Mouse (Mus musculus): ENCODE data around the gene Atad2b. TPM values are rescaled to one million over a fixed set of nuclear protein-coding genes. Genes with fewer than 3 reads are reported as not detected.
"Not testable (repeated sequence)": the region's sequence is repeated elsewhere in the genome, so short reads cannot be mapped to it uniquely, and the experiment has no call there.

Atad2b gene
- total and polyA plus RNA-seq, 3 experiments = 4.0 to 14.6 (median 13.7) TPM

DNA sequence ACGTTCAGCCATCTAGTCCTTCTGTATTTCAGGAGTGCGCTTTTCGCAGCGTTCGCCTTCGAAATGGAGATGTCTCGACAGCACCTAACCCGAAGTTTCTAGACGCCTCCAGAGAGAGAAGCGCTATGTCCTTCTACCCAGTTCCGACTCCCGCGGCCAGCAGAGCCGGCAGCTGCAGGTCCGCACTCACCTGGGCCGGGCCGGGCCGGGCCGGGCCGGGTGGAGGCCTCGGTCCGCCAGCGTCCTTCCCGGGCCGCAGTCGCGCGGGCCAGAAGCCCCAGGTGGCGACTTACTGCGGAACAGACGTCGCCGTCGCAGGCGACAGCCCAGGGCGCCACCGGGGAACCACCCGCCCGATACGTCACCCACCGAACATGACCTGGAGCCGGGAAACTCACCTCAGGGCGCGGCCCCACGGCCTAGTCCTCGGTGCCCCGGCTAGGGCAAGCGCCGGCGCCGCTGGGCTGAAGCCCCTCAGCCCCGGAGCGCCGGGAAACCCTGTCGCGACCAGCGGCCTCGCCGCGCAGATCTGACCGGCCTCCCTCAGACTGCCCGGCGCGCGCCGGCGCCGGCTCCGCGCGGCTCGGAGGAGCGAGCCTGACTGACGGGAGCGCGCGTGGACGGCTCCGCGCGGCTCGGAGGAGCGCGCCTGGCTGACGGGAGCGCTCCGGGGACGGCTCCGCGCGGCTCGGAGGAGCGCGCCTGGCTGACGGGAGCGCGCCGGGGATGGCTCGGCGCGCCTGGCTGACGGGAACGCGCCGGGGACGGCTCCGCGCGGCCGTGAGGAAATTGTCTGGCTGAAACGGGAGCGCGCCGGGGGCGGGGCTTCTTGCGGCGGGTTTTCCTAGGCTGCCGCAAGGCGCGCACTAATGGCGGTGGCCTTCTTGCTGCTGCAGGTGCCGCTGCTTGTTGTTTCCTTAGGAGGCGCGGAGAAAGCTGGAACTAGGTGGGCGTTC, 9.9 kb upstream of the Atad2b start, which contains the start of gene Ubxn2a:
TSS of gene Ubxn2a (minus strand) at position 755 of the 956 bp plus-strand sequence.
- intact Hi-C loops (cut with DNase I) = loop anchor here (2.0 to 5.0 kb wide), 2 partner anchors 64 to 1335 kb away; partner anchors contain the start of genes Dtnb and Wdcp

GRCm38 (mm10) chr12:4908391-4908790, 8.8 kb upstream of the Atad2b start:
- TF ChIP-seq POLR2A (IDR thresholded peaks at IDR 0.05; ENCODE audit: insufficient read depth, low read depth, low read length) (no peak), CTCF (IDR thresholded peaks at IDR 0.05) (no peak), EP300 (IDR thresholded peaks at IDR 0.05; ENCODE audit: insufficient read depth, low read depth, low read length) (no peak)
- Histone ChIP-seq H3K27ac (no peak overlapping the region), H3K79me2 (replicated peaks; ENCODE audit: control insufficient read depth, insufficient read depth, low read length) (peaks cover 3% of the 10 kb centered on the region; the same call in 1 of the 2 replicates), H3K36me3 (ENCODE audit: control insufficient read depth, insufficient read depth, low read length) (peaks cover 2% of the 10 kb centered on the region), H3K4me3 (no peak overlapping the region), H3K4me1 (ENCODE audit: control insufficient read depth, insufficient read depth, low read length) (no peaks in the 10 kb centered on the region), H3K9ac (ENCODE audit: low read depth, low read length) (no peak overlapping the region), H3K27me3 (ENCODE audit: control insufficient read depth, insufficient read depth, low read length) (no peaks in the 10 kb centered on the region)
- WGBS = 80% methylated on average over 7 of the region's 7 CpGs
- no peak for DNase-seq
- intact Hi-C loops (cut with DNase I) = loop anchor here (5.0 kb wide), 1 partner anchor 1336 kb away; the partner anchor contains the start of gene Dtnb

More for the DNA sequence above, 9.9 kb upstream of the Atad2b start, which contains the start of gene Ubxn2a:
- TF ChIP-seq CTCF (IDR thresholded peaks at IDR 0.05) (peak; percentile 62), POLR2A (IDR thresholded peaks at IDR 0.05; ENCODE audit: insufficient read depth, low read depth, low read length) (peak; percentile 54), EP300 (IDR thresholded peaks at IDR 0.05; ENCODE audit: insufficient read depth, low read depth, low read length) (no peak)
- Histone ChIP-seq H3K36me3 (ENCODE audit: control insufficient read depth, insufficient read depth, low read length) (peaks cover 2% of the 10 kb centered on the region), H3K4me1 (ENCODE audit: control insufficient read depth, insufficient read depth, low read length) (no peaks in the 10 kb centered on the region), H3K27ac (peak within 1 kb of the TSS; percentile 99), H3K79me2 (replicated peaks; ENCODE audit: control insufficient read depth, insufficient read depth, low read length) (peaks cover 6% of the 10 kb centered on the region; the same call in 1 of the 2 replicates), H3K4me3 (peak within 1 kb of the TSS; percentile 88), H3K27me3 (ENCODE audit: control insufficient read depth, insufficient read depth, low read length) (no peaks in the 10 kb centered on the region), H3K9ac (ENCODE audit: low read depth, low read length) (peak within 1 kb of the TSS; percentile 84)
- under 1% methylated on average over 124 of the region's 125 CpGs for WGBS
- DNase-seq = peak; percentile 97

DNA sequence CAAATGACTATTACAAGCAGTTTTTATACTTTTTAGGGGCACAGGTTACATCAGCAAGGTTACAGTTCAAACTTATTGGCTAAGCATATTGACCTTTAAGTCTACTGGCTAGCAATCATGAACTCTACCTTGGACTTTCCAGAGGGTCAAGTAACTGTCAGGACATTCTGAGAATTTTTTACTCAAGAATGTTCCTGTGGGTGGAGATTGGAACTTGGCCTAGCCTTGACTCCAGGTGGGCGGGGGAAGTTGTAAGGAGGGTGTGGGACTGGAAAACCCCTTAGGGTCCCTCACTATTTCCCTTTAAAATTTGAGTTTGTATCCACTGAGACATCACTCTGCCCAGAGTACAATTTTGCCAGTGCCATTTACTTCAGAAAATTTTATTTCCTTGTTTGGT, 6.7 kb upstream of the Atad2b start:
- H3K79me2 ChIP-seq (replicated peaks; ENCODE audit: control insufficient read depth, insufficient read depth, low read length); H3K4me3 ChIP-seq; intact Hi-C loops (cut with DNase I); DNase-seq; H3K27me3 ChIP-seq (ENCODE audit: control insufficient read depth, insufficient read depth, low read length); H3K27ac ChIP-seq; H3K9ac ChIP-seq (ENCODE audit: low read depth, low read length); H3K36me3 ChIP-seq (ENCODE audit: control insufficient read depth, insufficient read depth, low read length); H3K4me1 ChIP-seq (ENCODE audit: control insufficient read depth, insufficient read depth, low read length): not testable (repeated sequence)
- 94% methylated on average over 1 of the region's 1 CpGs for WGBS

DNA sequence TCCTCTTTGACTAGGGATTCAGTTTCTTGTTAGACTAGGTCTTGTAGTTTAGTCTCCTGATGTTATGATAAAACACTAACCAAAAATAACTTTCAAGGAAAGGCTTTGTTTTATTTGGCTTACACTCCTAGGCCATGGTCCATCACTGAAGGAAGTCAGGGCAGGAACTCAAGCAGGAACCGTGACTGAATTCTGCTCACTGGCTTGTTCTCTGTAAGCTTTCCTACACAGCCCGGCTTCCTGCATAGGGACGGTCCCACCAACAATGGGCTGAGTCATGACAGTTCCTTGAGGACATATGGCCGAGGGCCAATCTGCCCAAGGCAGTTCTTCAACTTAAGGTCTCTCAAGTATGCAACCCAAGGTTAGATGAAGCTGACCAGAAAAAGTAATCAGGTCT, 5.4 kb upstream of the Atad2b start:
- H3K9ac ChIP-seq (ENCODE audit: low read depth, low read length) = no peak overlapping the region
- WGBS = 36% methylated on average over 4 of the region's 4 CpGs
- H3K27me3 ChIP-seq (ENCODE audit: control insufficient read depth, insufficient read depth, low read length) = no peaks in the 10 kb centered on the region
- H3K36me3 ChIP-seq (ENCODE audit: control insufficient read depth, insufficient read depth, low read length) = no peaks in the 10 kb centered on the region
- H3K27ac ChIP-seq = peak overlapping the region; percentile 78
- DNase-seq = peak; percentile 46 to 62
- H3K4me1 ChIP-seq (ENCODE audit: control insufficient read depth, insufficient read depth, low read length) = no peaks in the 10 kb centered on the region
- H3K4me3 ChIP-seq = no peak overlapping the region
- no peaks in the 10 kb centered on the region for H3K79me2 ChIP-seq (replicated peaks; ENCODE audit: control insufficient read depth, insufficient read depth, low read length)
- intact Hi-C loops (cut with DNase I) = no loop called here
- no peak for TF ChIP-seq CTCF (IDR thresholded peaks at IDR 0.05)
- TF ChIP-seq EP300 (IDR thresholded peaks at IDR 0.05; ENCODE audit: insufficient read depth, low read depth, low read length) = no peak

DNA sequence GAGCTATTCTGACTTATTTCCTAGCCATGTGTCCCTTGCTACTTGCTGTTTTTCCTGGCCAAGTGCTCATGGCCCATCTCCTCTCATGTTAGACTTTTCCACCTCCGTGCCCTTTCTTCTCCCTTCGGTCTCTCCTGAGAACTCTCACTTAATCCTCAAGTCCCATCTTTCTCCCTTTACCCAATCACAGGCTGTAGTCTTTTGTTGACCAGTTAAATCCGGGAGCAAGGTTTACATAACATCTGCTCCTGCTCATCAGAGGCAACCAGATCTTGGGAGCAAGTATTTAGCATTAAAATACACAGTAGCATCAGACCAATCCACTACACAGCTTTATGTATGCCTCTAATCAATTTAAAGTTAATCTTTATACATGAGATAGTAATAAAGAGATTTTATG, 2.7 kb upstream of the Atad2b start:
- Histone ChIP-seq H3K79me2 (replicated peaks; ENCODE audit: control insufficient read depth, insufficient read depth, low read length) (no peaks in the 10 kb centered on the region), H3K9ac (ENCODE audit: low read depth, low read length) (no peak overlapping the region), H3K4me1 (ENCODE audit: control insufficient read depth, insufficient read depth, low read length) (peaks cover 1% of the 10 kb centered on the region; the same call in 1 of the 2 replicates), H3K27ac (no peak overlapping the region), H3K36me3 (ENCODE audit: control insufficient read depth, insufficient read depth, low read length) (peaks cover 2% of the 10 kb centered on the region; the same call in 1 of the 2 replicates), H3K4me3 (no peak overlapping the region), H3K27me3 (ENCODE audit: control insufficient read depth, insufficient read depth, low read length) (no peaks in the 10 kb centered on the region)
- intact Hi-C loops (cut with DNase I) = no loop called here
- DNase-seq = no peak
- TF ChIP-seq CTCF (IDR thresholded peaks at IDR 0.05) (no peak), EP300 (IDR thresholded peaks at IDR 0.05; ENCODE audit: insufficient read depth, low read depth, low read length) (no peak), POLR2A (IDR thresholded peaks at IDR 0.05; ENCODE audit: insufficient read depth, low read depth, low read length) (no peak)
- 67% methylated on average over 3 of the region's 3 CpGs for WGBS

DNA sequence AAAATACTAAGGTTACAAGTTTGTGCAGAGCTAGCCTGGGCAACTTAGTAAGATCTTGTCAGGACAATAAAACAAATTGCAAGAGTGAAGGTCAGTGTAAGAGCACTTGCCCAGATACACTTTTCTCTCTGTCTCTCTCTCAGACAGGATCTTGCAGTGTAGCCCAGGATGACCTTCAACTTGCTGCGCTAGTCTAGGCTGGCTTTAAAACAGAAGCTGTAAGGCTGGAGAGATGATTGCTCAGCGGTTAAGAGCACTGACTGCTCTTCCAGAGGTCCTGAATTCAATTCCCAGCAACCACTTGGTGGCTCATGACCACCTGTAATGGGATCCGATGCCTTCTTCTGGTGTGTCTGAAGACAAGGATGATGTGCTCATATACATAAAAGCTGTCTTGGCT, 2.2 kb upstream of the Atad2b start:
- Histone ChIP-seq H3K79me2 (replicated peaks; ENCODE audit: control insufficient read depth, insufficient read depth, low read length) (no peaks in the 10 kb centered on the region), H3K27me3 (ENCODE audit: control insufficient read depth, insufficient read depth, low read length) (no peaks in the 10 kb centered on the region), H3K9ac (ENCODE audit: low read depth, low read length) (no peak overlapping the region), H3K36me3 (ENCODE audit: control insufficient read depth, insufficient read depth, low read length) (peaks cover 4% of the 10 kb centered on the region; the same call in 1 of the 2 replicates), H3K4me1 (ENCODE audit: control insufficient read depth, insufficient read depth, low read length) (peaks cover 1% of the 10 kb centered on the region; the same call in 1 of the 2 replicates), H3K27ac (no peak overlapping the region), H3K4me3 (no peak overlapping the region)
- 89% methylated on average over 3 of the region's 3 CpGs for WGBS
- intact Hi-C loops (cut with DNase I) = loop anchor here (5.0 kb wide), 2 partner anchors 58 to 148 kb away; partner anchors contain the start of genes Fam228b and Pfn4
- TF ChIP-seq POLR2A (IDR thresholded peaks at IDR 0.05; ENCODE audit: insufficient read depth, low read depth, low read length) (no peak), CTCF (IDR thresholded peaks at IDR 0.05) (no peak), EP300 (IDR thresholded peaks at IDR 0.05; ENCODE audit: insufficient read depth, low read depth, low read length) (no peak)
- no peak for DNase-seq
